Mouse (Mus musculus) neural tube, postnatal 0 days (tissue): ENCODE data around the gene Gm813. TPM values are rescaled to one million over a fixed set of nuclear protein-coding genes. Genes with fewer than 3 reads are reported as not detected.

Experiments used
- polyA plus RNA-seq: library from polyadenylated mRNA; unstranded; fragments of >200 nt; fragmentation: Nextera tagmentation; extraction: Ambion mirVana; gene quantifications from 2 replicates; pipeline ENCODE4 v1.2.1, GENCODE M21; 2015

Gm813 gene
- not detected in 2 replicates for polyA plus RNA-seq

GRCm38 (mm10) chr16:58616878-58617277 is at the start of gene Gm813:
Gene Gm813 (minus strand): TSS chr16:58616978.

GRCm38 (mm10) chr16:58638689-58639175 is 22.0 kb upstream of the Gm813 start, which contains the start of gene E330017A01Rik:
Gene E330017A01Rik (minus strand): TSS chr16:58638739.

Other genes with a start within 250 kb of the Gm813 start
- 6.0 and 7.5 TPM in 2 replicates for gene Dcbld2, start 208.5 kb downstream of the Gm813 start, polyA plus RNA-seq
- gene St3gal6, start 92.7 kb downstream of the Gm813 start, polyA plus RNA-seq, result 18.2 and 23.5 TPM in 2 replicates
- not detected in 2 replicates for gene E330017A01Rik, start 21.8 kb upstream of the Gm813 start, polyA plus RNA-seq
- gene Cpox, start 53.3 kb upstream of the Gm813 start, polyA plus RNA-seq, result 19.6 and 22.6 TPM in 2 replicates
- not detected in 2 replicates for gene Gpr15, start 102.1 kb upstream of the Gm813 start, polyA plus RNA-seq
- gene Cldnd1, start 110.9 kb upstream of the Gm813 start, polyA plus RNA-seq, result 167 and 171 TPM in 2 replicates
- gene Olfr172, start 146.2 kb upstream of the Gm813 start, polyA plus RNA-seq, result not detected in 2 replicates
- not detected in 2 replicates for gene Olfr173, start 183.3 kb upstream of the Gm813 start, polyA plus RNA-seq
- not detected in 2 replicates for gene Olfr175-ps1, start 209.8 kb upstream of the Gm813 start, polyA plus RNA-seq